Mouse (Mus musculus): ENCODE data around the gene Epb42. TPM values are rescaled to one million over a fixed set of nuclear protein-coding genes. Genes with fewer than 3 reads are reported as not detected.

Epb42 gene
- polyA plus RNA-seq, 2 experiments = 129 to 162 TPM

DNA sequence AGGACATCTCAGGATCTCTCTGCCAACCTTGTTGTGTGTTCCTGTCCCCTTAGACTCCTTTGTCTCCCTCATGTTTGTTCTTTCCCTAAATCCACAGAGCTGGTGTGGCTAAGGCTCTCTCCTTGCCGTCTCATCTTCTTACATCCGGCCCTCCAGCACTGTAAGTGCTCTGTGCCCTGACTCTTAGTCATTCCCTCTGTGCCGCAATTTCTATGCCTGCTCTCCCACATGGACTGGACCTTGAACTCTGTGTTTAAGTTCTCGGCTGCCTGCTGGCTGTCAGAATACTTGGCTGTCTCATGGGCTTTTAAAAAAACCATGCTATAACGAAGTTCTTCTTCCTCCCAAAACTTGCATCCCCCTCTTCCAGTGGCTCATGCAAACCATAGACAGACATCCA is 14.0 kb downstream of the Epb42 start:
- 73% methylated on average over 5 of the region's 5 CpGs for WGBS (ENCODE audit: insufficient replicate concordance)
- Histone ChIP-seq H3K4me2 (ENCODE audit: low read depth) (no peak overlapping the region), H3K4me3 (ENCODE audit: insufficient read depth in 1 of 2, low read depth in 2 of 2, low read length in 2 of 2) (no peak overlapping the region), H3K9me3 (ENCODE audit: control insufficient read depth, low read length) (no peaks in the 10 kb centered on the region), H3K4me1 (replicated peaks; ENCODE audit: control insufficient read depth in 2 of 2, insufficient read depth in 2 of 2, low read length in 1 of 2) (no peaks in the 10 kb centered on the region), H3K36me3 (replicated peaks; ENCODE audit: control insufficient read depth, insufficient read depth, low read depth) (peaks cover 95% of the 10 kb centered on the region), H3K9ac (replicated peaks) (no peak overlapping the region), H3K27ac (no peak overlapping the region), H3K27me3 (ENCODE audit: control insufficient read depth, insufficient read depth, low read length) (no peaks in the 10 kb centered on the region)
- ATAC-seq (ENCODE audit: insufficient read depth) (no peak), DNase-seq (ENCODE audit: low read depth in 3 of 3, low spot score in 3 of 3) (no peak)
- TF ChIP-seq CTCF (IDR thresholded peaks at IDR 0.05; ENCODE audit: low read depth) (no peak), EP300 (IDR thresholded peaks at IDR 0.05; ENCODE audit: low read depth) (no peak)

GRCm38 (mm10) chr2:121017151-121017550 is 19.7 kb downstream of the Epb42 start:
- no peak overlapping the region for H3K4me3 ChIP-seq (ENCODE audit: insufficient read depth in 1 of 2, low read depth in 2 of 2, low read length in 2 of 2)
- WGBS (ENCODE audit: insufficient replicate concordance) = 85% methylated on average over 1 of the region's 1 CpGs
- H3K9me3 ChIP-seq (ENCODE audit: control insufficient read depth, low read length) = no peaks in the 10 kb centered on the region
- no peak overlapping the region for H3K4me2 ChIP-seq (ENCODE audit: low read depth)
- ATAC-seq (ENCODE audit: insufficient read depth) (no peak), DNase-seq (ENCODE audit: low read depth in 3 of 3, low spot score in 3 of 3) (no peak)
- no peak overlapping the region for H3K9ac ChIP-seq (replicated peaks)
- H3K4me1 ChIP-seq (replicated peaks; ENCODE audit: control insufficient read depth in 2 of 2, insufficient read depth in 2 of 2, low read length in 1 of 2) = no peaks in the 10 kb centered on the region
- peaks cover 54% of the 10 kb centered on the region for H3K36me3 ChIP-seq (replicated peaks; ENCODE audit: control insufficient read depth, insufficient read depth, low read depth)
- H3K27me3 ChIP-seq (ENCODE audit: control insufficient read depth, insufficient read depth, low read length) = no peaks in the 10 kb centered on the region
- TF ChIP-seq EP300 (IDR thresholded peaks at IDR 0.05; ENCODE audit: low read depth) = no peak
- no peak for TF ChIP-seq CTCF (IDR thresholded peaks at IDR 0.05; ENCODE audit: low read depth)
- no peak overlapping the region for H3K27ac ChIP-seq

DNA sequence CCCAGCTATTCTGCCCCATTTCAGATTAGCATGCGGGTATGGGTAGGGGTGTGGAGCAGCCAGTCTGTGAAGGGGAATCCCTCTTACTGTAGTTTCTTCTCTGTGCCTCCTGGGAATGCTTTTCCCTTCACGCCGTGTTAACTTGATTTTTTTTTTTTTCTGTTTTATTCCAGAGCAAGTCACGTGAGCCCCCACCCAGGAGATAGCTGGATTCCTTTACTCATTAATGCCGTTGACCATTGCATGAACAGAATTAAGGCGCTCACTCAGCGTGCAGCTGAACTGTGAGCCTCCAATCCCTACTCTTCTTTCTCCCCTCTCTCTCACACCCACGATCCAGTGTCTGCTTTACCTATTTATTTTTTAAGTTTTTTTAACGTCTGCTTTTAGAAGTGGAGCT is 20.6 kb downstream of the Epb42 start:
- Histone ChIP-seq H3K27ac (no peak overlapping the region), H3K9ac (replicated peaks) (no peak overlapping the region), H3K4me3 (ENCODE audit: insufficient read depth in 1 of 2, low read depth in 2 of 2, low read length in 2 of 2) (no peak overlapping the region), H3K4me2 (ENCODE audit: low read depth) (no peak overlapping the region), H3K9me3 (ENCODE audit: control insufficient read depth, low read length) (no peaks in the 10 kb centered on the region), H3K36me3 (replicated peaks; ENCODE audit: control insufficient read depth, insufficient read depth, low read depth) (peaks cover 45% of the 10 kb centered on the region), H3K4me1 (replicated peaks; ENCODE audit: control insufficient read depth in 2 of 2, insufficient read depth in 2 of 2, low read length in 1 of 2) (no peaks in the 10 kb centered on the region), H3K27me3 (ENCODE audit: control insufficient read depth, insufficient read depth, low read length) (no peaks in the 10 kb centered on the region)
- TF ChIP-seq EP300 (IDR thresholded peaks at IDR 0.05; ENCODE audit: low read depth) (no peak), CTCF (IDR thresholded peaks at IDR 0.05; ENCODE audit: low read depth) (no peak)
- no peak for DNase-seq (ENCODE audit: low read depth in 3 of 3, low spot score in 3 of 3)
- no peak for ATAC-seq (ENCODE audit: insufficient read depth)
- 82% methylated on average over 9 of the region's 9 CpGs for WGBS (ENCODE audit: insufficient replicate concordance)

- Histone ChIP-seq H3K4me1 (replicated peaks; ENCODE audit: control insufficient read depth in 2 of 2, insufficient read depth in 2 of 2, low read length in 1 of 2) (no peaks in the 10 kb centered on the region), H3K27ac (no peak overlapping the region), H3K36me3 (replicated peaks; ENCODE audit: control insufficient read depth, insufficient read depth, low read depth) (peaks cover 38% of the 10 kb centered on the region), H3K9ac (replicated peaks) (no peak overlapping the region), H3K27me3 (ENCODE audit: control insufficient read depth, insufficient read depth, low read length) (no peaks in the 10 kb centered on the region), H3K4me3 (ENCODE audit: insufficient read depth in 1 of 2, low read depth in 2 of 2, low read length in 2 of 2) (no peak overlapping the region), H3K9me3 (ENCODE audit: control insufficient read depth, low read length) (no peaks in the 10 kb centered on the region), H3K4me2 (ENCODE audit: low read depth) (no peak overlapping the region)
- 75% methylated on average over 2 of the region's 2 CpGs for WGBS (ENCODE audit: insufficient replicate concordance)
- TF ChIP-seq EP300 (IDR thresholded peaks at IDR 0.05; ENCODE audit: low read depth) (no peak), CTCF (IDR thresholded peaks at IDR 0.05; ENCODE audit: low read depth) (no peak)
- ATAC-seq (ENCODE audit: insufficient read depth) (no peak), DNase-seq (ENCODE audit: low read depth in 3 of 3, low spot score in 3 of 3) (no peak)
Measured at GRCm38 (mm10) chr2:121015507-121015906, 21.4 kb downstream of the Epb42 start.

DNA sequence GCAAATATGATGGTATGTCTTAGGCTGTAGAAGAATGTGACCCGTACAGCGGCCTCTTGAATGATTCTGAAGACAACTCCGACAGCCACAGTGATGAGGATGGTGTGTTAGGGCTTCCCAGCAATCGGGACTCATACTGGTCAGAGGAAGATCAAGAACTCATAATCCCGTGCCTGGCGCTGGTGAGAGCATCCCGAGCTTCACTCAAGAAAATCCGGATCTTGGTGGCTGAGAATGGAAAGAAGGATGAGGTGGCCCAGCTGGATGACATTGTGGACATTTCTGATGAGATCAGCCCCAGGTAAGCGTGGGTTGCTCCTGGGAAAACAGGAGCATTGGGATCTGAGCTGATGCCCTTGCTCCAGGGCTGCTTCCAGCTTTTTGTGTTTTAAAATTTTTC is 24.2 kb downstream of the Epb42 start:
- Histone ChIP-seq H3K9me3 (ENCODE audit: control insufficient read depth, low read length) (no peaks in the 10 kb centered on the region), H3K27ac (no peak overlapping the region), H3K4me1 (replicated peaks; ENCODE audit: control insufficient read depth in 2 of 2, insufficient read depth in 2 of 2, low read length in 1 of 2) (peaks cover 6 to 8% of the 10 kb centered on the region in 2 experiments), H3K4me2 (ENCODE audit: low read depth) (no peak overlapping the region), H3K36me3 (replicated peaks; ENCODE audit: control insufficient read depth, insufficient read depth, low read depth) (peaks cover 17% of the 10 kb centered on the region), H3K27me3 (ENCODE audit: control insufficient read depth, insufficient read depth, low read length) (no peaks in the 10 kb centered on the region), H3K4me3 (ENCODE audit: insufficient read depth in 1 of 2, low read depth in 2 of 2, low read length in 2 of 2) (no peak overlapping the region), H3K9ac (replicated peaks) (no peak overlapping the region)
- WGBS (ENCODE audit: insufficient replicate concordance) = 86% methylated on average over 9 of the region's 9 CpGs
- ATAC-seq (ENCODE audit: insufficient read depth) (no peak), DNase-seq (ENCODE audit: low read depth in 3 of 3, low spot score in 3 of 3) (no peak)
- TF ChIP-seq EP300 (IDR thresholded peaks at IDR 0.05; ENCODE audit: low read depth) = no peak
- no peak for TF ChIP-seq CTCF (IDR thresholded peaks at IDR 0.05; ENCODE audit: low read depth)
